Mouse (Mus musculus): ENCODE data around the gene Osbpl2. TPM values are rescaled to one million over a fixed set of nuclear protein-coding genes. Genes with fewer than 3 reads are reported as not detected.

Osbpl2 gene
- polyA plus RNA-seq, 1 experiment from 2014 or later = 26.2 TPM

DNA sequence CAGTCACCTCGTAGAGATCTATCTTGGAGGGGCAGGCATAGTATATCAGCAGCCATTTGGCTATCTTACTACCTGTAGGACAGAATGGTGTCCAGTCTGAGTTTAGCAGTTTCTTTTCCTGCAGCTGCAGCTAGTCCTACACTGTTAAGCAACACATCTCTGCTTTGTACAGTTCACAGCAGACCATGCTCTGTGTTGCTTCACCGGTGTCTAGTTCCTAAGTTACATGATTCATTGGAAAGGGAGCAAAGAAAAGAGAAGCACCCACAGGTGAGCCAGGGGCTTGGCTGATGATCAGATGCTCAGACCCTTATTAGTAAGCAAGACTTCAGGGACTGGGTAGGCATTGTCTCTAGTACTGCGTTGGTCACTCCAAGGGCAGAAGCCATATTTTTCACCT, 14.8 kb downstream of the Osbpl2 start:
- Histone ChIP-seq H3K9me3 (no peaks in the 10 kb centered on the region), H3K4me3 (no peak overlapping the region), H3K27ac (no peak overlapping the region), H3K36me3 (replicated peaks) (peaks cover 7% of the 10 kb centered on the region), H3K27me3 (ENCODE audit: poor library complexity, severe bottlenecking) (no peaks in the 10 kb centered on the region), H3K4me1 (no peaks in the 10 kb centered on the region)
- WGBS = 85% methylated on average over 3 of the region's 3 CpGs
- DNase-seq (ENCODE audit: extremely low spot score, low spot score) = no peak

DNA sequence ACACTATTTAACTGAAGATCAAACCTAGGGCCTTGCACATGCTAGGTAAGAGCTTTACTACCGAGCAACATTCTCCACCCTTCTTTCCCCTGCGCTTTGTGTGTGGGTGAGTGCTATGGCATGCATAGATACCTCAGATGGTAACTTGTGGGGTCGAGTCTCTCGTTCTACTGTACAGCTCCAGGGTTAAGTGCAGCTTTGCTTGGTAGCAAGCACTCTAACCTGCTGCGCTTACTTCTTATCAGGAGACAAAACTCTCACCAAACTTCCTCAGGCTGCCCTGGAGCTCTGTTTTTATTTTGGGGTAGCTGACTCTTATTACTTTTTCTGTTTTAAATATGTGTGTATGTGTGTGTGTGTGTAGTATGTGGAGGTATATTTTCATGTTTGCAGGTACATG, 16.3 kb downstream of the Osbpl2 start:
- no peak overlapping the region for H3K4me3 ChIP-seq
- DNase-seq (ENCODE audit: extremely low spot score, low spot score) = no peak
- peaks cover 8% of the 10 kb centered on the region for H3K36me3 ChIP-seq (replicated peaks)
- H3K9me3 ChIP-seq = no peaks in the 10 kb centered on the region
- H3K27ac ChIP-seq = no peak overlapping the region
- WGBS = 87% methylated on average over 5 of the region's 5 CpGs
- H3K4me1 ChIP-seq = no peaks in the 10 kb centered on the region
- H3K27me3 ChIP-seq (ENCODE audit: poor library complexity, severe bottlenecking) = no peaks in the 10 kb centered on the region

DNA sequence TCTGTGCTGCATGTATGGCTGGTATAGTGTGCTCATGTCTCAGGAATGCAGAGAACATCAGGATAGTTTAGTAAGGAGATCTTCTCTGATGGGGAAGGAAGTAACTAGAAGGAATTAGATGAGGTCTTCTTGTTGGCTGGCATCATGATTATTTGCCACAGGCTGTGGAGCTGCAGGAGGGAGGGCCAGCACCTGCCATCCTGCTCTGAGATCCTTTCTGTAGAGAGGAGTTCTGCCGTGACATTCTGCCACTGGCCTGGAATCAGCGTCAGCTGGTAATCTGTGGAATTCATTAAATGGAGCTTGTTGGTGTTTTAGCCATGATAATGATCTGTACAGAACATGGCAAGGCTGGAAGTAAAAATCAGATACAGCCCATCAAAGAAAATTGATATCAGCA, 27.0 kb downstream of the Osbpl2 start:
- no peaks in the 10 kb centered on the region for H3K9me3 ChIP-seq
- DNase-seq (ENCODE audit: extremely low spot score, low spot score) = no peak
- H3K27ac ChIP-seq = no peak overlapping the region
- peaks cover 67% of the 10 kb centered on the region for H3K36me3 ChIP-seq (replicated peaks)
- H3K4me3 ChIP-seq = no peak overlapping the region
- 95% methylated on average over 2 of the region's 2 CpGs for WGBS
- H3K27me3 ChIP-seq (ENCODE audit: poor library complexity, severe bottlenecking) = no peaks in the 10 kb centered on the region
- H3K4me1 ChIP-seq = no peaks in the 10 kb centered on the region

DNA sequence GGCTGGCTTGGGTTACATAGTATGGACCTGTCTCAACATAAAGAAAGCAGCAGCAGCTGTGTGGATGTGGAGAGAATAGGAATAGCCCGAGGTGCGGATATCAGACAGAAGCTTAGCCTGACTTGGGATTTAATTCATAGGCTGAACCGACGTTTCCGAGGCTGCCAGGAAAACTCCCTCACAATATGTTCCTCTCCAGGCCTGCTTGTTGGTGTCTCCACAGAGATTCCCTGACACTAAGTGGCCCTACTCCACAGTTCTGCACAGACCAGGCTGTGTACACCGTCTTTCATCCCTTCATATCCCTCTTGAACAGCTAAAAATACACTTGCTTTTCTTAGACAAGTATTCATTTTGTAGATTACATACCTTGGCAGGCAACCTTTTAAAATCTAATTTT, 28.3 kb downstream of the Osbpl2 start:
- 91% methylated on average over 6 of the region's 6 CpGs for WGBS
- H3K36me3 ChIP-seq (replicated peaks) = peaks cover 71% of the 10 kb centered on the region
- no peak overlapping the region for H3K4me3 ChIP-seq
- no peak overlapping the region for H3K27ac ChIP-seq
- DNase-seq (ENCODE audit: extremely low spot score, low spot score) = no peak
- no peaks in the 10 kb centered on the region for H3K27me3 ChIP-seq (ENCODE audit: poor library complexity, severe bottlenecking)
- H3K4me1 ChIP-seq = no peaks in the 10 kb centered on the region
- no peaks in the 10 kb centered on the region for H3K9me3 ChIP-seq

DNA sequence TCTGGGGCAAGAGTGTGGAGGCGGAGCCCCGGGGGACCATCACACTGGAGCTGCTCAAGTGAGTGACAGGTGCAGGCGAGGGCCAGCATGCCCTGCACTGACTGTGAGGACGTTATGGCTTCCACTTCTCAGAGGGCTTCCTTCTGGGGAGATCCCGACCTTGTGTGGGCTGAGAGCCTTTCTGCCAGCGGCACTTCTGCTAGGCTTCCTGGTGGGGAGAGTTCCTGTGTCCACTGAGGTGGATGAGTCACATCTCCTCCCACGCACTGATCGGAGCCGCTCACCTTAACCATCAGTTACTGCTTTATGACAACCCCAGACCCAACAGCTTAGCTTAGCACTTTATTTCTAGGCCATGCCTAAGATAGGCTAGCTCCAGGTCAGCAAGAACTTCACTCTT, 29.4 kb downstream of the Osbpl2 start:
- Histone ChIP-seq H3K4me1 (no peaks in the 10 kb centered on the region), H3K4me3 (no peak overlapping the region), H3K36me3 (replicated peaks) (peaks cover 79% of the 10 kb centered on the region), H3K27ac (no peak overlapping the region), H3K27me3 (ENCODE audit: poor library complexity, severe bottlenecking) (no peaks in the 10 kb centered on the region), H3K9me3 (no peaks in the 10 kb centered on the region)
- 88% methylated on average over 9 of the region's 9 CpGs for WGBS
- no peak for DNase-seq (ENCODE audit: extremely low spot score, low spot score)

DNA sequence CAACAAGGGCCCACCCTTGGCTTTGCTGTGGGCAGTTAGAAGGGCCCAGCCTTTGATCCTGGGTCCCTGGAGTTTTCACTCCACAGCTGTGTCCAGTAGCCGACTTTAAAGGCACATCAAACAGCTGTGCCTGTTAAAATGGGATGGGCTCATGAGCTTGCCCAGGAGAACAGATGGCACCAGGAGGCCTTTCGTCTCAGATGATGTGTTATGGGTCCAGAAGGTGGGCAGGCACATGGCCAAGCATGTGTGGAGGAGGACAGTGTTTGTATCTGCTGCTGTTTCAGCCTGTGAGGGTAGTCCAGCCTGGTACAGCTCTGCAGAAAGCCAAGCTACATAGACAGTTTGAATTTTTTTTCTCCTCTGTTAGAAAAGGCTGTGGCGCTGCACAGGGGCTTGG, 35.7 kb downstream of the Osbpl2 start:
- WGBS = 76% methylated on average over 3 of the region's 3 CpGs
- Histone ChIP-seq H3K27ac (no peak overlapping the region), H3K27me3 (ENCODE audit: poor library complexity, severe bottlenecking) (no peaks in the 10 kb centered on the region), H3K36me3 (replicated peaks) (peaks cover 72% of the 10 kb centered on the region), H3K4me3 (no peak overlapping the region), H3K9me3 (no peaks in the 10 kb centered on the region), H3K4me1 (no peaks in the 10 kb centered on the region)
- DNase-seq (ENCODE audit: extremely low spot score, low spot score) = no peak

- 89% methylated on average over 3 of the region's 3 CpGs for WGBS
- no peaks in the 10 kb centered on the region for H3K27me3 ChIP-seq (ENCODE audit: poor library complexity, severe bottlenecking)
- H3K36me3 ChIP-seq (replicated peaks) = peaks cover 66% of the 10 kb centered on the region
- H3K9me3 ChIP-seq = no peaks in the 10 kb centered on the region
- no peak overlapping the region for H3K27ac ChIP-seq
- DNase-seq (ENCODE audit: extremely low spot score, low spot score) = no peak
- no peak overlapping the region for H3K4me3 ChIP-seq
- H3K4me1 ChIP-seq = no peaks in the 10 kb centered on the region
These were observed 39.5 kb downstream of the Osbpl2 start for GRCm38 (mm10) chr2:180158627-180159026.

DNA sequence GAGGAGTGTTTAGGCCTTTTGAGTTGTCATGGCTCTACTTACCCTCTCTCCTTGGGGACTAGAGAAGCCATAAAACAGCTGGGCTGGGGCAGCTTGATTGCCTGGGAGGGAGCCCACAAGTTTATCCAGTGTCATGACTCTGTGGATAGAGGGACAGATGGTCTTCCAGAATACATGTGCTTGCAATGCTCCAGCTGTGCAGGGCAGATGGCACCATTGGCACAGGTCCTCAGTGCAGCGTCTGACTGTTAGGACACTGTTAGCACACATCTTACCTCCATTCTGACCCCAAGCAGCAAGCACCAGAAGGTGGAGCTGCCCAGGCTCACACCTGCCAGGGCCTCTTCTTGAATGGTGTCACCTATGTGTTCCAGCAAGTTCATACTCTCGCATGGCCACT, 46.7 kb downstream of the Osbpl2 start:
- H3K9me3 ChIP-seq = no peaks in the 10 kb centered on the region
- no peak for DNase-seq (ENCODE audit: extremely low spot score, low spot score)
- WGBS = 94% methylated on average over 2 of the region's 2 CpGs
- H3K27me3 ChIP-seq (ENCODE audit: poor library complexity, severe bottlenecking) = no peaks in the 10 kb centered on the region
- no peak overlapping the region for H3K4me3 ChIP-seq
- H3K27ac ChIP-seq = no peak overlapping the region
- peaks cover 4% of the 10 kb centered on the region for H3K4me1 ChIP-seq
- H3K36me3 ChIP-seq (replicated peaks) = peaks cover 23% of the 10 kb centered on the region

DNA sequence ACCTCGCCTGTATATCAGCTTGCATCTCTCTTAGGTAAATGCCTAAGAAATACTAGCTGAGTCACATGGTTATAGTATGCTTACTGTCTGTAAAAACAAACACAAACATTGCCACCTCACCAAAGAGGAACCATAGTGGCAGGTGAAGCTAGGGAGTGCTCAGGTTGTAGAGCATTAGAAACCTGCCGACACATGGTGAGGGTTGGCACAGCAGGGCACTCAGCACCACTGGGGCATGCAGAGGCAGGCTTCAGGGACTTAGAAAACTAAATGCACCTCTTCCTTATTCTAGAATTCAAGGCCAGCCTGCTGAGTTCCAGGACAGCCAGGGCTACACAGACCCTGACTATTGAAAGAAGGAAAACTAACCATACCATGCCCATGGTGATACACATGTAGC, 47.8 kb downstream of the Osbpl2 start:
- Histone ChIP-seq H3K4me1 (peaks cover 7% of the 10 kb centered on the region), H3K27me3 (ENCODE audit: poor library complexity, severe bottlenecking) (no peaks in the 10 kb centered on the region), H3K4me3 (no peak overlapping the region), H3K27ac (no peak overlapping the region), H3K9me3 (no peaks in the 10 kb centered on the region), H3K36me3 (replicated peaks) (peaks cover 14% of the 10 kb centered on the region)
- 82% methylated on average over 2 of the region's 2 CpGs for WGBS
- DNase-seq (ENCODE audit: extremely low spot score, low spot score) = no peak

DNA sequence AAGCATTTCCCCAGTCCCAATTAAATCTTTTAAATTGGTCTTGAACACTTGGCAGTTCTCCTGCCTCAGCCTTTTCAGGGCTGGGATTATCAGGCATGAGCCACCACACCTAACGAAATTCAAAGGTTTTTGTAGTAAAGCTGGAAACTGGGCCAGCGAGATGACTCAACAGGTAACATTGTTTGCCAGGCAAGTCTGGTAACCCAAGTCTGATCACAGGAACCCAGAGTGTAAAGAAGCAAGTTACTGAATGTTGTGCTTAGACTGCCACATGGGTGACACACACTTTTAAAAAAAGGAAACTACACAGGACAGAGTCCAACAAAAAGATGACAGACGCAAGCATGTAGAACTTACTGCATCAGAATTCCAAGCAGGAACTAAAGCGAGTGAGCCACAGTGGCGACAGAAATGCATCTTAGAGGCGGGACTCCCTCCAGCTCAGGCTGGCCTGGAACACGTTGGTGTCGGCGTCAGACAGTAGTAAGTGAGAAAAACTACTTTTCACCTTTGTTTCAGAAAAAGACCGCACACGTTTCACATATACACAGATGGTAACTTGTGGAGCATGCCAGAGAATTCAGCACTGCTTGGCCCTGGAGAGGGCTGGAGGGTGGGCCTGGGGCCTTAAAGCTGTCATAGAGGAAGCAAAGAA, 51.2 kb downstream of the Osbpl2 start:
- Histone ChIP-seq H3K27me3 (ENCODE audit: poor library complexity, severe bottlenecking) (no peaks in the 10 kb centered on the region), H3K9me3 (no peaks in the 10 kb centered on the region), H3K36me3 (replicated peaks) (peaks cover 28% of the 10 kb centered on the region), H3K4me1 (peaks cover 28% of the 10 kb centered on the region), H3K4me3 (peak overlapping the region; percentile 95; the same call in 1 of the 2 replicates), H3K27ac (peak overlapping the region; percentile 96)
- 90% methylated on average over 11 of the region's 11 CpGs for WGBS
- no peak for DNase-seq (ENCODE audit: extremely low spot score, low spot score)

- DNase-seq (ENCODE audit: extremely low spot score, low spot score) = peak; percentile 95
- Histone ChIP-seq H3K27ac (peak within 1 kb of the TSS; percentile 96), H3K36me3 (replicated peaks) (peaks cover 34% of the 10 kb centered on the region), H3K4me3 (peak within 1 kb of the TSS; percentile 95), H3K27me3 (ENCODE audit: poor library complexity, severe bottlenecking) (no peaks in the 10 kb centered on the region), H3K4me1 (peaks cover 28% of the 10 kb centered on the region), H3K9me3 (no peaks in the 10 kb centered on the region)
- 5% methylated on average over 41 of the region's 41 CpGs for WGBS
These were observed 51.9 kb downstream of the Osbpl2 start, which contains the start of gene Adrm1 for GRCm38 (mm10) chr2:180170806-180171521. Gene Adrm1, plus strand, starts transcription at chr2:180171485.

DNA sequence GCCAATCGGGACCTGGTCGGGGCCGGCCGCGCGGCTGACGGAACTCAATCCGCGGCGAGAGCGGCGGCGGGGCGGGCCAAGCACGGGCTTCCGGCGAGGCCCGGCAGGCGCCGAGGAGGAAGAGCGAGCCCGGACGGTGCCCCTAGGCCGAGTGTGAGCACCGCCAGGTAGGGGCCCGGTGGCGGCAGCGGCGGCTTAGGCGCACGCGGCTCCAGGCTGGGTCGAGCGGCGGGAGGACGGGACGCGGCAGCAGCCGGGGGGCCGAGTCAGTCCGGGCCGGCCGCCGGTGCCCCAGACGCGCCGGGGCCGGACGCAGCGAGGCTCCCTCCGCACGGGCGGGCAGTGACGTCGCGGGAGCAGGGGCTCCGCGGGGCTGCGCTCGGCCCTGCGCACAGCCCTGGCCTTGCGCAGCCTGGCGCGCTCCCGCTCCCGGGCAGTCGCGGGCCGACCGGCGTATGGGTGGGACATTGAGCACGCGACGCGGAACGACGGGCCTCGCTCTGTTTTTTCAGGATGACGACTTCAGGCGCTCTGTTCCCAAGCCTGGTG, 52.5 kb downstream of the Osbpl2 start:
- peaks cover 41% of the 10 kb centered on the region for H3K36me3 ChIP-seq (replicated peaks)
- H3K9me3 ChIP-seq = no peaks in the 10 kb centered on the region
- peak overlapping the region; percentile 96 for H3K27ac ChIP-seq
- DNase-seq (ENCODE audit: extremely low spot score, low spot score) = no peak
- WGBS = under 1% methylated on average over 80 of the region's 80 CpGs
- H3K4me3 ChIP-seq = peak overlapping the region; percentile 95
- H3K4me1 ChIP-seq = peaks cover 28% of the 10 kb centered on the region
- H3K27me3 ChIP-seq (ENCODE audit: poor library complexity, severe bottlenecking) = no peaks in the 10 kb centered on the region

DNA sequence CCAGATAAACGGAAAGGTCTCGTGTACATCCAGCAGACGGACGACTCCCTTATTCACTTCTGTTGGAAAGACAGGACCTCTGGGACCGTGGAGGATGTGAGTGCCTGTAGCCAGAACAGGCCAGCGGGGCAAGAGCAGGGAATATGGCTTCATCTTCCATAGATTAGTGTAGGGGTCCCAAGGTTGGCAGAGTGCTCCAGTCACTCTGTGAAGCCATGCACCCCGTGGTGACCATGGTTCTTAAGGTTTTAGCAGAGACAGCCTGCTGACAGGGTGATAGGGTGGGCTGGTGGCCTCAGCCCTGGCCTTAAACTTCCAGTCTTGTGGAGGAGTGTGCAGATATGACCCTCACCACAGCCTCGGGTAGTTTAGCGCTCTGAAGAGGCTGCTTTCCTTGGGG, 53.0 kb downstream of the Osbpl2 start:
- Histone ChIP-seq H3K27me3 (ENCODE audit: poor library complexity, severe bottlenecking) (no peaks in the 10 kb centered on the region), H3K36me3 (replicated peaks) (peaks cover 46% of the 10 kb centered on the region)

More for the DNA sequence above, 53.0 kb downstream of the Osbpl2 start:
- peak overlapping the region; percentile 96 for H3K27ac ChIP-seq
- no peak for DNase-seq (ENCODE audit: extremely low spot score, low spot score)
- no peaks in the 10 kb centered on the region for H3K9me3 ChIP-seq
- H3K4me1 ChIP-seq = peaks cover 28% of the 10 kb centered on the region
- WGBS = 7% methylated on average over 9 of the region's 9 CpGs
- peak overlapping the region; percentile 95 for H3K4me3 ChIP-seq
